Mouse (Mus musculus) skeletal muscle tissue, adult 2 months (tissue): ENCODE measurements at regions not wholly inside any gene's neighbourhood (a gene's known extent, or its start where the extent isn't known, plus 50 kb on each side); places are given as distances from the start of the nearest gene placed in this dataset.

Experiments used
- DNase-seq: peaks from one replicate; pipeline ENCODE4 v3.0.0-alpha.2; 2012; ENCODE audit warnings: low read depth, low spot score

- DNase-seq: no peak
Observed at GRCm38 (mm10) chr13:25570641-25571040, 300.3 kb upstream of the Nrsn1 start.

- peak; percentile 24 for DNase-seq
Observed at GRCm38 (mm10) chr13:25562746-25563145, 292.4 kb upstream of the Nrsn1 start.

GRCm38 (mm10) chr13:25560339-25560738 lies 290.0 kb upstream of the Nrsn1 start:
- no peak for DNase-seq

- no peak for DNase-seq
Observed at GRCm38 (mm10) chr13:25554962-25555361, 284.7 kb upstream of the Nrsn1 start.

- DNase-seq: no peak
Observed at GRCm38 (mm10) chr13:25548551-25548950, 278.2 kb upstream of the Nrsn1 start.

- no peak for DNase-seq
Observed at GRCm38 (mm10) chr13:25547150-25548145, 277.1 kb upstream of the Nrsn1 start.

GRCm38 (mm10) chr13:25524094-25524493 lies 253.8 kb upstream of the Nrsn1 start:
- no peak for DNase-seq

GRCm38 (mm10) chr13:25507355-25507754 lies 237.1 kb upstream of the Nrsn1 start:
- DNase-seq: no peak

- no peak for DNase-seq
Observed at GRCm38 (mm10) chr13:25494492-25495034, 224.3 kb upstream of the Nrsn1 start.

GRCm38 (mm10) chr13:25490036-25490435 lies 219.7 kb upstream of the Nrsn1 start:
- DNase-seq: no peak

- DNase-seq: no peak
Observed at GRCm38 (mm10) chr13:25483309-25483708, 213.0 kb upstream of the Nrsn1 start.

- no peak for DNase-seq
Observed at GRCm38 (mm10) chr13:25451917-25452316, 181.6 kb upstream of the Nrsn1 start.

- DNase-seq: no peak
Observed at GRCm38 (mm10) chr13:25451357-25451861, 181.1 kb upstream of the Nrsn1 start.

- DNase-seq: no peak
Observed at GRCm38 (mm10) chr13:25429701-25430418, 159.6 kb upstream of the Nrsn1 start.

- DNase-seq: no peak
Observed at GRCm38 (mm10) chr13:25403182-25403795, 133.0 kb upstream of the Nrsn1 start.

- DNase-seq: no peak
Observed at GRCm38 (mm10) chr13:25402691-25403090, 132.4 kb upstream of the Nrsn1 start.

- DNase-seq: no peak
Observed at GRCm38 (mm10) chr13:25401936-25402504, 131.7 kb upstream of the Nrsn1 start.

GRCm38 (mm10) chr13:25392770-25393290 lies 122.5 kb upstream of the Nrsn1 start:
- DNase-seq: no peak

- no peak for DNase-seq
Observed at GRCm38 (mm10) chr13:25362627-25362967, 92.3 kb upstream of the Nrsn1 start.

- no peak for DNase-seq
Observed at GRCm38 (mm10) chr13:25361850-25362626, 91.7 kb upstream of the Nrsn1 start.
